Mouse (Mus musculus): Measurements from ENCODE around the gene Rbm47.

DNA sequence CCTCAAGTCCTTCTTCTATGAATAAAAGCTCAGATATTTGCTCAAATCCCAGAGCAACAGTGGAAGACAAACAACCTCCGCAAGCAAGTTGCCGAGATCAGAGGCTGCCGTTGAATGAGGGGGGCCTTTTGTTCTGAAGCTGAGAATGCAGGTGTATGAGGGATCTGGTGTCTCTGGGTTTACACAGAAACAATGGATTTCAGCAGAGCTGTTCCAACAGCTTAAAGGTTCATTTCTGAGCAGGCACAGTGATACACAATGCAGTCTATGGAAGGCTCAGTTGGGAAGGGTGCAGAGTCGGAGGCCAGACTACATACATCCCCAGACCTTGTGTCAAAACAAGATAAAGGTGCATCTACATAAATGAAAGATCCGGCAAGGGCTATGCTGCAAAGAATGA lies 69.5 kb downstream of the Rbm47 start:
- TF ChIP-seq POLR2A (IDR thresholded peaks at IDR 0.05; ENCODE audit: low read depth, low read length): no peak
- no peak for TF ChIP-seq CTCF (IDR thresholded peaks at IDR 0.05; ENCODE audit: extremely low read depth, insufficient read length, insufficient replicate concordance, low read depth, low read length)

Data from small intestine, adult 2 months (tissue).